Mouse (Mus musculus): Measurements from ENCODE around the gene Fam92b.

Fam92b gene

GRCm38 (mm10) chr8:120189440-120189839 lies 12.2 kb upstream of the Fam92b start:
- DNase-seq: peak; percentile 55 to 76

GRCm38 (mm10) chr8:120188510-120188909 lies 11.2 kb upstream of the Fam92b start:
- peak; percentile 78 to 88 for DNase-seq

- DNase-seq: peak; percentile 58 to 86
Measured at GRCm38 (mm10) chr8:120186454-120186853, 9.2 kb upstream of the Fam92b start.

- peak; percentile 67 to 71 for DNase-seq
Measured at GRCm38 (mm10) chr8:120184850-120185792, 7.9 kb upstream of the Fam92b start.

- peak in 1 of 2 experiments; percentile 64 for DNase-seq
Measured at GRCm38 (mm10) chr8:120184366-120184765, 7.1 kb upstream of the Fam92b start.

- DNase-seq: peak; percentile 42 to 78
Measured at GRCm38 (mm10) chr8:120181861-120182414, 4.7 kb upstream of the Fam92b start.

- DNase-seq: no peak
Measured at GRCm38 (mm10) chr8:120181274-120181673, 4.0 kb upstream of the Fam92b start.

GRCm38 (mm10) chr8:120180445-120180970 lies 3.2 kb upstream of the Fam92b start:
- DNase-seq: no peak

- DNase-seq: peak; percentile 88 to 93
Measured at GRCm38 (mm10) chr8:120179027-120179431, 1.8 kb upstream of the Fam92b start.

- no peak for DNase-seq
Measured at GRCm38 (mm10) chr8:120178124-120178514, 853 bp upstream of the Fam92b start.

GRCm38 (mm10) chr8:120176605-120177004 lies 661 bp downstream of the Fam92b start:
- DNase-seq: no peak

- no peak for DNase-seq
Measured at GRCm38 (mm10) chr8:120174606-120175005, 2.7 kb downstream of the Fam92b start.

- DNase-seq: no peak
Measured at GRCm38 (mm10) chr8:120173195-120173594, 4.1 kb downstream of the Fam92b start.

GRCm38 (mm10) chr8:120169119-120169518 lies 8.1 kb downstream of the Fam92b start:
- DNase-seq: no peak

GRCm38 (mm10) chr8:120167821-120168220 lies 9.4 kb downstream of the Fam92b start:
- DNase-seq: no peak

GRCm38 (mm10) chr8:120167136-120167535 lies 10.1 kb downstream of the Fam92b start:
- DNase-seq: no peak

- DNase-seq: peak; percentile 19 to 70
Measured at GRCm38 (mm10) chr8:120164026-120164425, 13.2 kb downstream of the Fam92b start.

- no peak for DNase-seq
Measured at GRCm38 (mm10) chr8:120163376-120163775, 13.9 kb downstream of the Fam92b start.

GRCm38 (mm10) chr8:120162404-120162752 lies 14.9 kb downstream of the Fam92b start:
- DNase-seq: no peak

GRCm38 (mm10) chr8:120161658-120162403 lies 15.4 kb downstream of the Fam92b start:
- no peak for DNase-seq

GRCm38 (mm10) chr8:120160366-120160765 lies 16.9 kb downstream of the Fam92b start:
- no peak for DNase-seq

GRCm38 (mm10) chr8:120152636-120153035 lies 24.6 kb downstream of the Fam92b start:
- no peak for DNase-seq

GRCm38 (mm10) chr8:120151151-120151550 lies 26.1 kb downstream of the Fam92b start:
- no peak for DNase-seq
